Mouse (Mus musculus): ENCODE data around the gene Gm15114. TPM values are rescaled to one million over a fixed set of nuclear protein-coding genes. Genes with fewer than 3 reads are reported as not detected.
"Not testable (repeated sequence)": the region's sequence is repeated elsewhere in the genome, so short reads cannot be mapped to it uniquely, and the experiment has no call there.

Gene Gm15114
- polyA plus RNA-seq (2015; fragmentation: Nextera tagmentation; extraction: Ambion mirVana): not detected in 2 replicates

- WGBS: no CpG with 5 or more reads among the region's 1 CpGs
- not testable (repeated sequence) for H3K36me3 ChIP-seq; H3K27ac ChIP-seq (replicated peaks); ATAC-seq (replicated peaks); H3K4me2 ChIP-seq (replicated peaks); H3K27me3 ChIP-seq; H3K4me3 ChIP-seq; H3K9me3 ChIP-seq; H3K9ac ChIP-seq (replicated peaks); H3K4me1 ChIP-seq
These were observed at the start of gene Gm15114 for GRCm38 (mm10) chrX:148488649-148489048. Gene Gm15114 (plus strand): TSS chrX:148488949.

Other genes starting within 250 kb of the Gm15114 start
- gene Gm8334, start 126.2 kb downstream of the Gm15114 start, polyA plus RNA-seq (2015; fragmentation: Nextera tagmentation; extraction: Ambion mirVana): not detected in 2 replicates
- not detected in 2 replicates for gene Gm15127, start 174.6 kb downstream of the Gm15114 start, polyA plus RNA-seq (2015; fragmentation: Nextera tagmentation; extraction: Ambion mirVana)